Mouse (Mus musculus) C2C12 (cell line): ENCODE measurements at regions not wholly inside any gene's neighbourhood (a gene's known extent, or its start where the extent isn't known, plus 50 kb on each side); places are given as distances from the start of the nearest gene placed in this dataset.

ENCODE experiments used
- CTCF ChIP-seq: IDR thresholded peaks from one replicate; pipeline ENCODE4 v1.5.1; 2011; ENCODE audit not compliant: control insufficient read depth, insufficient read depth, insufficient read length
- FOSL1 ChIP-seq: IDR thresholded peaks from one replicate; pipeline ENCODE4 v1.8.0; 2011; ENCODE audit warnings: mild to moderate bottlenecking, low read length; ENCODE audit not compliant: poor library complexity, insufficient read depth, severe bottlenecking
- MAX ChIP-seq: IDR thresholded peaks from one replicate; pipeline ENCODE4 v1.6.1; 2011; ENCODE audit warnings: mild to moderate bottlenecking, control low read depth
- USF1 ChIP-seq: IDR thresholded peaks from one replicate; pipeline ENCODE4 v1.6.1; 2011; ENCODE audit warnings: low read depth, mild to moderate bottlenecking, control low read depth, moderate library complexity

GRCm38 (mm10) chr8:126239684-126240083 lies 58.7 kb upstream of the Slc35f3 start:
- TF ChIP-seq CTCF: no peak
- TF ChIP-seq FOSL1: no peak
- no peak for TF ChIP-seq MAX
- TF ChIP-seq USF1: no peak
